Mouse (Mus musculus) hindbrain, embryonic 10.5 days (tissue): ENCODE results near the gene Glg1. TPM values are rescaled to one million over a fixed set of nuclear protein-coding genes. Genes with fewer than 3 reads are reported as not detected.
A peak's percentile ranks its signal among the peaks of the same experiment; 100 is the strongest.
"Not testable (repeated sequence)": the region's sequence is repeated elsewhere in the genome, so short reads cannot be mapped to it uniquely, and the experiment has no call there.

Experiments used
- DNase-seq: peaks from one replicate; pipeline ENCODE4 v3.0.0-alpha.2; 2017; ENCODE audit warnings: low spot score
- H3K27ac ChIP-seq: fragments of 300-500 bp; sonication (generic); 2 replicates; pipeline ENCODE4 v1.5.1; 2016; ENCODE audit warnings: mild to moderate bottlenecking, moderate library complexity
- H3K27me3 ChIP-seq: fragments of 300-500 bp; sonication (generic); 2 replicates; pipeline ENCODE4 v1.6.1; 2016; ENCODE audit warnings: mild to moderate bottlenecking; ENCODE audit not compliant: poor library complexity, insufficient read depth, severe bottlenecking
- H3K36me3 ChIP-seq: fragments of 300-500 bp; sonication (generic); 2 replicates; pipeline ENCODE4 v1.6.1; 2016; ENCODE audit warnings: mild to moderate bottlenecking, moderate library complexity
- H3K4me1 ChIP-seq: fragments of 300-500 bp; sonication (generic); replicated peaks from 2 replicates; pipeline ENCODE4 v1.6.1; 2016; ENCODE audit warnings: mild to moderate bottlenecking
- H3K4me3 ChIP-seq: fragments of 300-500 bp; sonication (generic); 2 replicates; pipeline ENCODE4 v1.5.1; 2016; ENCODE audit warnings: mild to moderate bottlenecking, moderate library complexity
- H3K9me3 ChIP-seq: fragments of 300-500 bp; sonication (generic); 2 replicates; pipeline ENCODE4 v1.6.1; 2016; ENCODE audit warnings: mild to moderate bottlenecking, moderate library complexity
- WGBS: fragments of 180-500 bp; shearing (Covaris S2); methylation state at CpG from one replicate; pipeline ENCODE4 v1.1.7; 2016; 5-methylcytosine and 5-hydroxymethylcytosine counted together
- polyA plus RNA-seq: library from polyadenylated mRNA; unstranded; fragments of >200 nt; fragmentation: Nextera tagmentation; extraction: Ambion mirVana; gene quantifications from 2 replicates; pipeline ENCODE4 v1.2.1, GENCODE M21; 2016

The Glg1 gene
- polyA plus RNA-seq, 1 experiment from 2014 or later: 62.3 TPM

- Histone ChIP-seq H3K4me3 (no peak overlapping the region), H3K4me1 (no peaks in the 10 kb centered on the region), H3K27ac (no peak overlapping the region), H3K9me3 (no peaks in the 10 kb centered on the region), H3K27me3 (no peaks in the 10 kb centered on the region), H3K36me3 (peaks cover 99% of the 10 kb centered on the region)
- DNase-seq: no peak
- WGBS: 90% methylated on average over 3 of the region's 3 CpGs
Measured at GRCm38 (mm10) chr8:111282093-111282492, 23.1 kb upstream of the Glg1 start.

GRCm38 (mm10) chr8:111268277-111268676 is 9.3 kb upstream of the Glg1 start:
- peaks cover 37% of the 10 kb centered on the region for H3K36me3 ChIP-seq
- 78% methylated on average over 2 of the region's 2 CpGs for WGBS
- DNase-seq: no peak

DNA sequence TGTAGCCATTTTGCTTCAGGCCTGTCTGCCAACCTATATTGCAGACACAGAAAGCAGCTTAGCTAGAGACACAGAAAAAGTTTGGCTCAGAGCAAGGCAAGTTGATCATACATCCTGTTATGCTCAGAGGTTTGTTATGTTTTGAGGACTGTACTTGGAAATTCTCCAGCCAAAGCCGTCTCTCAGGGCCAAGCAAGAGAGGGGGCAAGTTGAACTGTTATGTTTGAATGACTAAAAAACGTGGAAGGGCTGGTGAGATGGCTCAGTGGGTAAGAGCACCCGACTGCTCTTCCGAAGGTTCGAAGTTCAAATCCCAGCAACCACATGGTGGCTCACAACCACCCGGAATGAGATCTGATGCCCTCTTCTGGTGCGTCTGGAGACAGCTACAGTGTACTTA is 7.1 kb upstream of the Glg1 start:
- not testable (repeated sequence) for H3K4me3 ChIP-seq, H3K4me1 ChIP-seq, DNase-seq, H3K27me3 ChIP-seq, H3K27ac ChIP-seq, H3K9me3 ChIP-seq
- WGBS: 81% methylated on average over 7 of the region's 7 CpGs
- peaks cover 20% of the 10 kb centered on the region for H3K36me3 ChIP-seq

More at GRCm38 (mm10) chr8:111268277-111268676, 9.3 kb upstream of the Glg1 start:
- no peaks in the 10 kb centered on the region for H3K4me1 ChIP-seq
- H3K9me3 ChIP-seq: no peaks in the 10 kb centered on the region
- H3K27ac ChIP-seq: no peak overlapping the region
- H3K27me3 ChIP-seq: no peaks in the 10 kb centered on the region
- H3K4me3 ChIP-seq: no peak overlapping the region

DNA sequence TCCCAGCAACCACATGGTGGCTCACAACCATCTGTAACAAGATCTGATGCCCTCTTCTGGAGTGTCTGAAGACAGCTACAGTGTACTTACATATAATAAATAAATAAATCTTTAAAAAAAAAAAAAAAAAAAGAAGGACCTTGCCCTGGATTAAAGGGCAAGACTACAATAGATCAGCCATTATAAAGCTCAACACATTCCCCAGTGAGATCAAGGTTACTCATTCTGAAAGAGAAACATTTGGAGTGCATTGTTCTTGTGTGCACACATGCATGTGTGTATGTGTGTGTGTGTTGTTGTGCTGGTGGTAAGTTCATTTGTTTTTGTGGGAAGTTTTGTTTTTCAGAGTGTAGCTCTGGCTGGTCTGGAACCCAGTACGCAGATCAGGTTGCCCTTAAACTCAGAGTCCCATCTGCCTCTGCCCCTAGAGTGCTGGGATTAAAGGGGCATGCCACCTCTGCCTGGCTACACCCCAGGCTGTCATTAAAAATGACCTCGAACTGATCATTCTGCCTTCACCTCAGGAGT is 5.7 kb upstream of the Glg1 start:
- Histone ChIP-seq H3K9me3 (no peaks in the 10 kb centered on the region), H3K27ac (no peak overlapping the region), H3K27me3 (peaks cover 4% of the 10 kb centered on the region; the same call in 1 of the 2 replicates), H3K36me3 (peaks cover 7% of the 10 kb centered on the region), H3K4me3 (no peak overlapping the region), H3K4me1 (no peaks in the 10 kb centered on the region)
- 71% methylated on average over 2 of the region's 2 CpGs for WGBS
- DNase-seq: no peak

GRCm38 (mm10) chr8:111261981-111262381 is 3.0 kb upstream of the Glg1 start:
- Histone ChIP-seq H3K36me3 (no peaks in the 10 kb centered on the region; the same call in 1 of the 2 replicates), H3K27ac (no peak overlapping the region), H3K4me3 (no peak overlapping the region), H3K27me3 (peaks cover 4% of the 10 kb centered on the region; the same call in 1 of the 2 replicates), H3K9me3 (no peaks in the 10 kb centered on the region), H3K4me1 (peaks cover 6% of the 10 kb centered on the region)
- WGBS: 90% methylated on average over 4 of the region's 4 CpGs
- no peak for DNase-seq

DNA sequence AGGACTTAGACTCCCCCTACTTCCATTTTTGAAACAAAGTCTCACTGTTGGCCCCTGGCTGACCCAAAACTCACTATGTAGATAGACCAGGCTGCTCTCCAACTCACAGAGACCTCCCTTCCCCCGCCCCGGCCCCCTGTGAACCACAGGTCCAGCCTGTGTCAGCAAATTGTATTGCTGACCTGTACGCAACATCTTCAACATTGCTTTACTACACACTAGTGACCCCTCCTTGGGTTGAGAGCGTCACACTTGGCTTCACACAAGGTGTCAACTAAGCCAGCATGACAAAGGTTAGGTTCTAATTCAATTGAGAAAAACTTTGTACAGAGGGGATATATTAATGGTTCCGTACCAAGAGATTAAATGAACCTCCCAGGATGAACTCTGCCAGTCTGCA is 1.2 kb upstream of the Glg1 start:
- WGBS: 96% methylated on average over 5 of the region's 5 CpGs
- H3K27ac ChIP-seq: no peak overlapping the region
- no peaks in the 10 kb centered on the region for H3K9me3 ChIP-seq
- no peak overlapping the region for H3K4me3 ChIP-seq
- H3K36me3 ChIP-seq: peaks cover 15% of the 10 kb centered on the region
- peaks cover 4% of the 10 kb centered on the region; the same call in 1 of the 2 replicates for H3K27me3 ChIP-seq
- no peak for DNase-seq
- peaks cover 6% of the 10 kb centered on the region for H3K4me1 ChIP-seq

- peaks cover 6% of the 10 kb centered on the region for H3K4me1 ChIP-seq
- DNase-seq: no peak
- H3K27me3 ChIP-seq: peaks cover 4% of the 10 kb centered on the region; the same call in 1 of the 2 replicates
- peaks cover 24% of the 10 kb centered on the region for H3K36me3 ChIP-seq
- peak overlapping the region; percentile 93 for H3K4me3 ChIP-seq
- no peaks in the 10 kb centered on the region for H3K9me3 ChIP-seq
- H3K27ac ChIP-seq: peak overlapping the region; percentile 98
- WGBS: 13% methylated on average over 13 of the region's 13 CpGs
Measured at GRCm38 (mm10) chr8:111259408-111259741, 359 bp upstream of the Glg1 start.

GRCm38 (mm10) chr8:111258010-111258630 is 896 bp downstream of the Glg1 start:
- WGBS: 1% methylated on average over 26 of the region's 26 CpGs
- no peak for DNase-seq
- H3K27ac ChIP-seq: peak overlapping the region; percentile 98

DNA sequence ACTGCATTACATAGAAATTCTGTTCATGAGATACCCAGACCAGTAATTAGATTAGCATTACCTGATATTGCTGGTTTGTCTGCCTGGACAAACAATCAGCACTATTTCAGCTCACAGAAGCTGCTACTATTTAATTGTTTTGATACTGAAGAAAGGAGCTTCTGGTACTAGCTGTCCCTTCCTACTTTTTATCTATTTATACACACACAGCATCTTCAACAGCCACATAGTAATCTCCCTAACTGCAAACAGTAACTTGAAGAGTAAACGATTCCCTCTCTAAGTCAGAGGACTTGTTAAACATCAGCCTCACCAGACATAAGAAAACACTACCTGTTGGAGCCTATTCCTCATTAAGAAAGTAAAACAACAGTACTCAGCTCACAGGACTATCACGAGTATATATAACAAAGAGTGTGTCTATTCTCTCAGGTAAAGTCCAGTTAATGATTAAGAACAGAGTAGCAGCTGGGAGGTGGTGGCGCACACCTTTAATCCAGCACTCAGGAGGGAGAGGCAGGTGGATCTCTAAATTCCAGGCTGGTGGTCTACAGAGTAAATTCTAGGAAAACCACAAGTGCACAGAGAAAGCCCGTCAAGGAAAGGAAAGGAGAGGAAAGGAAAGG is 6.4 kb downstream of the Glg1 start:
- Histone ChIP-seq H3K9me3 (no peaks in the 10 kb centered on the region), H3K27ac (no peak overlapping the region), H3K27me3 (no peaks in the 10 kb centered on the region), H3K36me3 (peaks cover 27% of the 10 kb centered on the region), H3K4me3 (no peak overlapping the region), H3K4me1 (peaks cover 4% of the 10 kb centered on the region)
- WGBS: 88% methylated on average over 4 of the region's 4 CpGs
- no peak for DNase-seq

More at GRCm38 (mm10) chr8:111258010-111258630, 896 bp downstream of the Glg1 start:
- Histone ChIP-seq H3K4me3 (peak overlapping the region; percentile 93), H3K27me3 (peaks cover 4% of the 10 kb centered on the region; the same call in 1 of the 2 replicates), H3K9me3 (no peaks in the 10 kb centered on the region), H3K4me1 (peaks cover 6% of the 10 kb centered on the region), H3K36me3 (peaks cover 24% of the 10 kb centered on the region)

DNA sequence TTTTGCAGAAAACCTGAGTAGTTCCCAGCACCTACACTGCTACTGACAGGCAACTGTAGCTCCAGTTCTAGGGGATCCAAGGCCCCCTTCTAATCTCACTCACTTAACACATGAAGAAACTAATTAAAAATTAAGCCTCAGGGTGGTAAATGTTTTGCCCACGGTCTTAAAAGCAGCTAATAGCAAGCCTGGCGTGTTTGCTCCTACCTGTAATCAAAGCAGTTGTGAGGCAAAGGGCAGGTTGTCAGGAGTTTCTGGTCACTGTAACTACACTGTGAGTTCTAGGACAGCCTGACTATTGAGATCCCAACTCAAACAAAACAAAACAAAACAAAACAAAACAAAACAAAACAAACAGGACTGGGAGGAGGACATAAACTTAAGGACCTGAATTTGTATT is 8.9 kb downstream of the Glg1 start:
- Histone ChIP-seq H3K27me3 (no peaks in the 10 kb centered on the region), H3K27ac (no peak overlapping the region), H3K4me1 (no peaks in the 10 kb centered on the region), H3K9me3 (no peaks in the 10 kb centered on the region), H3K36me3 (peaks cover 11% of the 10 kb centered on the region), H3K4me3 (no peak overlapping the region)
- no peak for DNase-seq
- WGBS: 89% methylated on average over 2 of the region's 2 CpGs

GRCm38 (mm10) chr8:111248136-111248535 is 10.9 kb downstream of the Glg1 start:
- no peak for DNase-seq
- Histone ChIP-seq H3K36me3 (0 out of 2 replicates have a peak, but pooled peaks cover 4% of the 10 kb centered on the region), H3K9me3 (no peaks in the 10 kb centered on the region)

DNA sequence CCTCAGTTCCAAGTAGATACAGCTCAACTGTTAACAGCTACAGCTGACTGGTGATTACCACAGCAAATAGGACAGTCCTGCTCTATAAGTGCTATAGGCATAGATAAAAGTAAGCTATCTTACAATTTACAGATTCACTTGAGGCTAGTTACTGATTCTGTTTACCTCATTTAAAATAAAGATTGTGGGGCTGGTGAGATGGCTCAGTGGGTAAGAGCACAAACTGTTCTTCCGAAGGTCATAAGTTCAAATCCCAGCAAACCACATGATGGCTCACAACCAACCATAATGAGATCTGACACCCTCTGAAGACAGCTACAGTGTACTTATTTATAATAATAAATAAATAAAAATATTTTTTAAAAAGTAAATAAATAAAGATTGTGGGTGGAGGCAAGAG is 12.2 kb downstream of the Glg1 start:
- not testable (repeated sequence) for H3K27ac ChIP-seq, H3K9me3 ChIP-seq, H3K36me3 ChIP-seq, H3K4me3 ChIP-seq, DNase-seq, H3K4me1 ChIP-seq, H3K27me3 ChIP-seq
- 97% methylated on average over 1 of the region's 1 CpGs for WGBS

More at GRCm38 (mm10) chr8:111248136-111248535, 10.9 kb downstream of the Glg1 start:
- Histone ChIP-seq H3K27ac (no peak overlapping the region), H3K4me3 (no peak overlapping the region), H3K4me1 (no peaks in the 10 kb centered on the region), H3K27me3 (no peaks in the 10 kb centered on the region)

DNA sequence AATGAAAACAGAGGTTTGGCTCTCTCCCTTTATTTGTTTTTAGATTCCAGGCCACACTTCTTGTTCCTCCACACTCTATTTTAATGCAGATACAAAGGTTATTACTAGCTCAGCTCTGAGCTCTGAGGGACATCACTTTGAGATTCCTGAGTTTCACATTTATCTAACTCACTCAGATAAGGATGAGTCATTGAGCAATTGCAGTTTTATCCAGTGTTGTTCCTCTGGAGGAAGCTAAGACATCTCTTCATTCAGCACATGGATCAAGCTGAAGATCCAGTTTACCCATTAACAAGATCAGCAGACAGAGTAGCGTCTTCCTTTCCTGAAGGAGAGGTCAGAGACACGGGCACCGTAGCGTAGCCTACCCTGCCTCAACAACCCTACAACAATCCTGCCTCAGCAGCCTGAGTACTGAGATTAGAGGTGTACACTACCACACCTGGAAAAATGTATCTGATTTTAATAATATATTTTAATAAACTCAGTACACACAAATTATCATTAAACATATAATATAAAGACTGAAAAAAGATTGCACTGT is 12.7 kb downstream of the Glg1 start:
- DNase-seq: no peak
- Histone ChIP-seq H3K36me3 (0 out of 2 replicates have a peak, but pooled peaks cover 2% of the 10 kb centered on the region), H3K9me3 (no peaks in the 10 kb centered on the region)

More for the DNA sequence above, 12.7 kb downstream of the Glg1 start:
- Histone ChIP-seq H3K27ac (no peak overlapping the region), H3K27me3 (no peaks in the 10 kb centered on the region), H3K4me3 (no peak overlapping the region), H3K4me1 (no peaks in the 10 kb centered on the region)
- WGBS: 87% methylated on average over 4 of the region's 4 CpGs
